Mouse (Mus musculus) spleen, postnatal 36 days (tissue): Measurements from ENCODE around the gene Zfand3.

ENCODE experiments used
- DNase-seq, 2 experiments: peaks; one replicate each; pipeline ENCODE4 v3.0.0; 2022; ENCODE audit warnings: low spot score in 2 of 2, mixed read lengths in 1 of 2

Zfand3 gene

GRCm38 (mm10) chr17:30222837-30223236 is 218.3 kb downstream of the Zfand3 start:
- no peak for DNase-seq

DNA sequence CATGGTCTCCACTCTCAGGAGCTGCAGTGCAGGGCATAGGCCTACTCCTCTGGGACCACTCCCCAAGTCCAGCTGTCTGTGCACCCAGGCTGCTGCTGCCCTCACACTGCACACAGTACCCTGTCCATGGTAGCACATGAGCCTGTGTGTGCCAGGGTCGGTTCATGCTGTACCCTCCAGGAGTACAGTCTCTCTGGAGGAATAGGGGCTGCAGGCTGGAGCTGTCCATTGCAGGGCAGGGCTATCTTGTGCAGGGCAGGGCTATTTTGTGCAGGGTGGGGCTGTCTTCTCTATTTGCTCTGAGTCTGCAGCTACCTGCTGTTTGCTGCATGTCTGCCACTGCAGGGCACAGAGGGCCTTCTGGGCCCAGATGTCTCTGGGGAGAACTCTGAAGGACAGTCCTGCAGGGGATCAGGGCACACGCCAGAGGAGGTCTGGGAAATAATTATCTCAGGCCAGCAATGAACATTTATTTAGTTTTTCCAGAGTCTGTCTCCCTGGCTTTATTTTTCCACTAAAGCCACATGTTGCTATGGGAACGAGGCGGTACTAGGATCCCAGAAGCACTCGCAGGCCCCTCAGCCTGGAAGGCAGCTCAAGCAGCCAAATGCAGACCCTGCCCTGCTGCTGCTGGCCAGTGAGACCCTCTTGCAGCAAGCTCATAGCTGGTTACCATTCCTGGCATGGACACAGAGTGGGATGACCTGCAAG is 220.7 kb downstream of the Zfand3 start:
- no peak for DNase-seq

DNA sequence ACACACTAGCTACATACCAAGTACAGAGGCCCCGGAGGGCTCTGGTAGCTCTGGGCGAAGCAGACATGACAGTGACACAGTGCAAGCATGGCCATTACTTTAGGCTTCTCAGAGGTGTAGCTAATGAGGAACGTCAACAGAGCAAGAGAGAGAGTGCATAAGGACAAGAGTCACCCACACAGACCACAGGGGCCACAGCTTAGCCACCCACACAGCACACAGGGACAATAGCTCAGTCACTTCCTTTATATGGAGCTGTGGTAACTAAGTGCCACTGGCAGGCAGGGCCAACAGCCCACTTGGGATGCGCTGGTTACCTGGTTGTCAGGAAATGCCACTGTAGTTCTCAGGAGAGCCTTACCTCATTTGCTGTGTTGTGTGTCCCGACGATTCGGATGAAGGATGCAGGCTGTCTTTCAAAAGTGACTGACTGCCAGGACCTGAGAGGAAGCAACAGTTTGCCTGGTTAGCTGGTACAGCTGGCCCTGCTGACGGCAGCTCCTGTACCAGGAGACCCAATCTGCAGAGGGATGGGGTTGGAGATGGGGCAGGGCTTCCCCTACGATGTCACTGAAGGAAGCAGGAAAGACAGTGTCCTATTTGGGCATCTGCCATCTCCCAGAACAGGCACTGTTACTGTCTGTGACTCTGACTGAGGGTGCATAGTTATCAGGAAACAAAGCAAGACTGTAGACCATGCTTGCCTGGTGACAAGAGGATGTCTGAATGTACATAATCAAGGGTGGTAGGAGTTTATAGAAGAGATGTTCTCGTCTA is 224.1 kb downstream of the Zfand3 start:
- no peak for DNase-seq

- DNase-seq: no peak
These were observed 225.9 kb downstream of the Zfand3 start for GRCm38 (mm10) chr17:30230428-30230827.

- no peak for DNase-seq
These were observed 226.9 kb downstream of the Zfand3 start for GRCm38 (mm10) chr17:30231483-30231882.

- no peak for DNase-seq
These were observed 228.2 kb downstream of the Zfand3 start for GRCm38 (mm10) chr17:30232698-30233097.

- no peak for DNase-seq
These were observed 230.8 kb downstream of the Zfand3 start for GRCm38 (mm10) chr17:30235380-30235779.

DNA sequence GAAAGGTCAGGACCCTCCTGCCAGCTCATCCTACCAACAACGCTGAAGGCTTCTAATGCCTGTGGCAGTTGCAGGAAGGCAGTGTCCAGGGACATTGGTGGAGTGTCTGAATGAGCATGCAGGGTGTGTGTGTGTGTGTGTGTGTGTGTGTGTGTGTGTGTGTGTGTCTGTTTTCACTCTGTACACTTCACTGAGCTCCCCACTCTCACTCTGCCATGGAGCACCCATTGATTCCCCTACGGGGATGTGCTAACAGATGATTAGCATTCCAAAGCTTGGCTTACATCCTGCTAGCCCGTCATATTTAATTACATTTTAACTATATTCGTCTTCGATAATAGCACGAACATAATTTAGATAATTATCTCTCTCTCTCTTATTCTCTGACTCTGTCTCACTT is 232.1 kb downstream of the Zfand3 start:
- DNase-seq: no peak

- no peak for DNase-seq
These were observed 233.1 kb downstream of the Zfand3 start for GRCm38 (mm10) chr17:30237600-30237999.

DNA sequence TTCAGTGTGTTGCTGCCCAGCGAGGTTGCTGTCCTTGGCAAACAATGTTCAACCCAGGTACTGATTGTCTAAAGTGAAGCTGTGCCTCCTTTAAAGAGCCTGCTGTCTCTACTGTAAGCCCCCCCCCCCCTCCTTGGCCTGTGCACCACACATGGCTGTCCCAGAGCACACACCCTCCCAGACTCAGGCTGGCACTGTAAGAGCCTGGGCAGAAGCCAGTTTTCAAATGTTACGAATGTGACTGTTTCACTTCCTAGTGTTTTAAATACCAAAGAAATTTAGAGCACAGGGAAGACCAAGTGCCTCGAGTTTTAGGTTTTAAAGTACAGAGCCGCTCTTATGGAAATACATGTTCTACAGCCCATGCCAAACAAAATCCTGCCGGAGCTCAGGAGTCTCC is 234.9 kb downstream of the Zfand3 start:
- DNase-seq: no peak

DNA sequence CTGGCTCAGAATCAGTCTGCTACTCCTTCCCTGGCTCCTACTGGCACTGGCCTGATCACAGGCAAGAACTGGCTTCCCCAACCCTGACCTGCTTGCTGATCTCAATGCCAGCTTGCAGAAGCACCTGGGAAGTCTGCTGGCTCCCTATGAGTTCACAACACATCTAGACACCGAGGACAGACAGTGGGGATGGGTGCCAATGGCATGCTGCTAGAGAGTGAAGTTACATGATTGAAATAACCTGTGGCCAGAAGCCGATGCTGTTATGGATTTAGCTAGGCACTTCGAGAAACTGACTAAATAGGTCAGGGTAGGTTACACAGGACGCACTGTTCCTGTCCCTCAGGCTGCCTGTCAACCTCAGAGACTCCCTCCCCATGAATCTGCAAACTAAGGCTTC is 236.1 kb downstream of the Zfand3 start:
- no peak for DNase-seq

GRCm38 (mm10) chr17:30241061-30241460 is 236.5 kb downstream of the Zfand3 start:
- no peak for DNase-seq

DNA sequence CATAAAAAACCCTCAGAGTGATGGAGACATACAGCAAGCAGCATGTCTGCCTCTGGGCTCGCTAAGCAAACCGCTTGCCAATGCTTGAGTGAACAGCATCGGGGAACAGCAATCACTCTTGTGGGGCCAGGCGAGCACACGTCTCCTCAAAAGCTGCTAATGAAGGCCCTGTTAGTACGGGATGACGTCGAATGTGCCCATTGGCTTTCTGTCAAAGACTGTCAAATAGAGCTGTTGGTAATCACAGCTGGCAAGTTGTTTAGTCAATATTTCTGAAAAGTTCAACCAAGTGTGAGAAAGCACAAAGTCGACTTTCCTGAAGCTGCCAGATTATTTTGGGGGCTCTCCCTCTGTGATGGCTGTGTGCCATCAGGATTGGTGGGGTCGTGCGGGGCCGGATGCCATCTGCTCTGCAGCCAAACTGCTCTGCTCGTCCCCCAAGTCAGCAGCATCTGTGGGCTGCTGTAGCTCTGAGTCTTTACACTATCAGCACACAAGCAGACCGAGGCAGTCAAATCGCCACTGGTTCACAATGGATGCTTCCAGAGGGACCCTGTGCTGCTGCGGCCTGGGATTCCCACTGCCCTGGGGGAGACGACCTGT is 237.3 kb downstream of the Zfand3 start:
- DNase-seq: no peak

- DNase-seq: no peak
These were observed 238.1 kb downstream of the Zfand3 start for GRCm38 (mm10) chr17:30242647-30243046.

- no peak for DNase-seq
These were observed 239.0 kb downstream of the Zfand3 start for GRCm38 (mm10) chr17:30243540-30243939.

DNA sequence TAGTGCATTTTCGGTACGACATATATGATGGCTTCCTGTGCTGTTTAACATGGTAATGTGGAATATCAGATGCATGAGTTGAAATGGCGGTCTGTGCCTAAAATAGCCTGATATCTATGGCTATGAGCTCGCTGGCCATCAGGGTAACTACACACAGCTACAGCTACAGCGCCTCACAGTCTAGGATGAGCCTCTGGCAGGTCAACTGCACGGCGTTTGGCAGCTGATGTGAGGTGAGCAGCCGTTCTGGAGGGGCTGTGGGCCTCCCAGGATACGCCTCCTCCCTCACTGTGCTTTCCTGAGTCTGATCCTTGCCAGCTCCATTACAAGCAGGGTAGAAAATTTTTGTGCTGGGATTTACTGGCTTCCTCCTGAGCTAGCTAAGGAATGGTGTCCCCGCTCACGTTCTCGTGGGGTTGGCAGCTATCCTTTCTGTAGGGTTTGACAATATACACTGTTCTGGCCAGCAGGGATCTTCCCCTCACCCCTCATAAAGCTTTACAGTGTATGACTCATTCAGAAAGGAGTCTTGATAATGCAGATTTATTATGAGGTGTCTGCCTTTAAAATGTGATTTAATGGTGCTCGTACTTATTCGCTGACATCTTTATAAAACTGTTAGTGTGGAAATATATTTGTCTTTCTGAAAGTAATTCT is 240.2 kb downstream of the Zfand3 start:
- DNase-seq: no peak

DNA sequence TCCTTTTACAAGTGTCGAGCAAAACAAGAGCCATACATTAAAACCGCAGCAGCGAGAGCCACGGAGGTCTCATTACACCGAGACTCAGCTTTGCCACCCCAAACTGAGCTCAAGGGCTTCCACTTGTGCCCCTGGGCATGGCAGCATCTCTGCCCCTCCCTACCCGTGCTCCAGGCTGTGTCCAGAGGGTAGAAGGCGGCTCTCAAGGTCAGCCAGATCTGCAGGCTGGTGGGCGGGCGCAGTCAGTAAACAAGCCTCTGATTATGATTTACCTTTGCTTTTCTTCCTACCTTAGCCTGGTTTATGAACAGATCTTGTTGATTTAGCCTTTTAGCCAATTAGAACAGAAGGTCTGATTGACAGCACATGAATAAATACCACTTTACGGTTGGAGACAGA is 240.8 kb downstream of the Zfand3 start:
- DNase-seq: no peak

DNA sequence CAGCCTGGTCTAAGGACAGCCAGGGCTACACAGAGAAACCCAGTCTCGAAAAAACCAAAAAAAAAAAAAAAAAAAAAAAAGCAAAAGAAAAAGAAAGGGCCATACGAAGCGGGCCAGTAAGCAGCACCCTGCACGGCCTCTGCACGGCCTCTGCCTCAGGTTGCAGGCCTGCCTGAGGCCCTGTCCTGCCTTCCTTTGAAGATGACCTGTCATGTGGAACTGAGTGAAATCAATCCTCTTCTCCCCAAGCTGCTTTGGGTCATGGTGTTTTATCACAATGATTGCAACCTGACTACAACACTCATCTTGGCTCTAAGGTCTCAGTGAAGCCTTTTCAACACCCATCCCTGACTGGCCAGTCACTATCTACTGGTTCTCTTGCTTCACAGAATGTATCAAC is 248.5 kb downstream of the Zfand3 start:
- no peak for DNase-seq

GRCm38 (mm10) chr17:30253924-30254323 is 249.4 kb downstream of the Zfand3 start:
- DNase-seq: no peak

- DNase-seq: no peak
These were observed 251.5 kb downstream of the Zfand3 start for GRCm38 (mm10) chr17:30255928-30256560.

GRCm38 (mm10) chr17:30258480-30258879 is 253.9 kb downstream of the Zfand3 start:
- DNase-seq: no peak

- DNase-seq: no peak
These were observed 255.4 kb downstream of the Zfand3 start for GRCm38 (mm10) chr17:30259938-30260337.
